Mouse (Mus musculus) olfactory bulb, adult 2 months (tissue): ENCODE measurements around the gene Sorcs3.

Experiments used
- CTCF ChIP-seq: fragments of 200-500 bp; IDR thresholded peaks from 2 replicates; pipeline ENCODE4 v1.5.1; 2012; ENCODE audit warnings: low read depth, mild to moderate bottlenecking, low read length, moderate library complexity; ENCODE audit not compliant: insufficient read depth
- POLR2A ChIP-seq: fragments of 200-500 bp; IDR thresholded peaks from 2 replicates; pipeline ENCODE4 v1.6.1; 2012; ENCODE audit warnings: mild to moderate bottlenecking, low read depth, low read length, moderate library complexity; ENCODE audit not compliant: insufficient read depth

- TF ChIP-seq CTCF (no peak), POLR2A (no peak)
These were observed 53.4 kb downstream of the Sorcs3 start for GRCm38 (mm10) chr19:48259223-48259622.
